ENCODE assay signal across 8 mouse cellular contexts in the genomic region with DNA sequence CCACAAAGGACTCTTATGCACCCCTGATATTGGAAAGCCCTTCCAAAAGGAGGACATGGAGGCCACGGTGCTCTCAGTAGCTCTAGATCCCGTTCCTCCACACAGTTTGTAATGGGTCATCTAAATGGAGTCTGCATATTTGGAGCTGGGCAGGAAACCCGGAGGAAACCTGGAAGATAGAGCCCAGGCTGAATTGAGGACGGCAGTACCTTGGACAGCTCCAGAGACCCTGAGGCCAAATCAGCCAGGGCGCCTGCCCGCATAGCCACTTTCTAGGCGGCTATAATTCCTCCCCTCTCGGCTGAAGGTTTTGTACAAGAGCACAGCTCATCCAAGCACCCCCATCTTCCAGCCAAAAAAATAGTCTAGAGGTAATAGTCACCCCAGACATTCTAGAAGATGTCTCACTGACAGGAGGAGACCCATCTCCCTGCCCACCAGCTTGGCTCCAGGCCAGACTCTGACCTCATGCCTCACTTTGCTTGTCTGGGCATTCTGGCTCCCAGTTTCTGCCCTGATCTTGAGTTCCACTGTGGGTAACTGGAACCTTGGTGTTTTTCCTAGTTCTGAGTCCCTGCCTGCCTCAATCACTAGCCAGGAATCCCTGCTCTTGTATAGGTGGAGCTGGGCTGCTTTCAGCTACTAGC. TPM values are rescaled to one million over a fixed set of nuclear protein-coding genes. Genes with fewer than 3 reads are reported as not detected.
DNase-seq lines count a peak whose midpoint lies in the region; ATAC-seq lines count a peak whose summit lies in the region.

No protein-coding gene starts in this region.

- peaks cover 28% of the 10 kb centered on the region for H3K4me1 ChIP-seq in kidney, embryonic 15.5 days

- H3K9ac ChIP-seq in kidney, embryonic 15.5 days: no peak overlapping the region

- DNase-seq in kidney, adult 18-20 months: peak; percentile 38
- DNase-seq in Muller cell, postnatal 12 days (ENCODE audit: inconsistent ontology term): peak; percentile 66
- DNase-seq in adrenal gland, postnatal 25 days: peak; percentile 66
- peak; percentile 20 for DNase-seq in induced T-regulatory cell, adult 2 months (ENCODE audit: low read depth)
- DNase-seq in ovary, postnatal 36 days (ENCODE audit: low spot score): peak; percentile 57
- DNase-seq in left cerebral cortex, adult 18-20 months (ENCODE audit: low spot score in 2 of 2): no peak
- DNase-seq in urinary bladder, postnatal 4 days (ENCODE audit: low spot score in 2 of 2): no peak

- H3K27me3 ChIP-seq in kidney, embryonic 15.5 days: peaks cover 76% of the 10 kb centered on the region

- H3K4me2 ChIP-seq in kidney, embryonic 15.5 days: no peak overlapping the region

- no peak for ATAC-seq in kidney, embryonic 15.5 days (replicated peaks; ENCODE audit: low FRiP score)

- H3K36me3 ChIP-seq in kidney, embryonic 15.5 days: no peaks in the 10 kb centered on the region

- H3K9me3 ChIP-seq in kidney, embryonic 15.5 days (replicated peaks): no peaks in the 10 kb centered on the region

- no peak overlapping the region for H3K27ac ChIP-seq in kidney, embryonic 15.5 days

- H3K4me3 ChIP-seq in kidney, embryonic 15.5 days (replicated peaks): no peak overlapping the region

- 2% methylated on average over 8 of the region's 8 CpGs for WGBS in kidney, embryonic 15.5 days

RNA-seq across cellular contexts. Expression of gene Gabbr2, which starts 1.3 kb away (rescaled TPM):
- 0.18 and 0.19 TPM in 2 replicates for polyA plus RNA-seq in kidney, embryonic 15.5 days (2015; fragmentation: Nextera tagmentation; extraction: Ambion mirVana)
- total RNA-seq in adrenal gland, postnatal 25 days (2021): 0.27 TPM in 1 of 2 replicates, not detected in the other
- total RNA-seq in left cerebral cortex, adult 18-20 months (2021): 100 to 1,000 TPM; 233 to 236 TPM

Comparison
In these comparisons a context has a peak if more than half of its experiments do, and no peak if none do; other contexts are left out.
1. DNase-seq: peak in kidney, adult 18-20 months (single experiment), Muller cell, postnatal 12 days (single experiment), adrenal gland, postnatal 25 days (single experiment), induced T-regulatory cell, adult 2 months (single experiment) and ovary, postnatal 36 days (single experiment); none in left cerebral cortex, adult 18-20 months (0 of 2) and urinary bladder, postnatal 4 days (0 of 2).
2. RNA of gene Gabbr2, which starts 1.3 kb away (total RNA-seq): 233 to 236 TPM in left cerebral cortex, adult 18-20 months; 0.27 TPM in adrenal gland, postnatal 25 days; every median in the first group is over 100 times any median in the second.